Comparison of ENCODE assay signal across 22 mouse cellular contexts in genomic region chr11:61356111-61356510, GRCm38 (mm10). TPM values are rescaled to one million over a fixed set of nuclear protein-coding genes. Genes with fewer than 3 reads are reported as not detected.
"Had no signal": no experiment of that assay in that cellular context is flagged by ENCODE, and none has a peak within 500 bp of the region (broad histone marks: within the 10 kb centered on the region; RNA-seq: fewer than 3 reads in every experiment).

No protein-coding gene starts in this region.

- H3K4me3 ChIP-seq: layer of hippocampus, adult 2 months; liver, embryonic 13.5 days; midbrain, embryonic 12.5 days; midbrain, embryonic 15.5 days; myocyte; neural tube, embryonic 13.5 days; stomach, embryonic 15.5 days had no signal

- H3K9ac ChIP-seq: hindbrain, embryonic 14.5 days; liver, embryonic 13.5 days; midbrain, embryonic 12.5 days; midbrain, embryonic 15.5 days; neural tube, embryonic 13.5 days; stomach, embryonic 15.5 days had no signal

- ATAC-seq: hindbrain, postnatal 0 days; inflammation-experienced regulatory T-cells, adult 6 months; intestine, embryonic 16.5 days; midbrain, embryonic 15.5 days had no signal

- H3K36me3 ChIP-seq: liver, embryonic 13.5 days; midbrain, embryonic 12.5 days; midbrain, embryonic 15.5 days; neural tube, embryonic 13.5 days; stomach, embryonic 15.5 days had no signal

- H3K9me3 ChIP-seq: liver, embryonic 13.5 days; midbrain, embryonic 12.5 days; midbrain, embryonic 15.5 days; neural tube, embryonic 13.5 days; stomach, embryonic 15.5 days had no signal

- H3K4me1 ChIP-seq: liver, embryonic 13.5 days; midbrain, embryonic 15.5 days; neural tube, embryonic 13.5 days; stomach, embryonic 15.5 days had no signal

- H3K27ac ChIP-seq: hindbrain, embryonic 14.5 days; hindbrain, postnatal 0 days; layer of hippocampus, adult 2 months; liver, embryonic 13.5 days; macrophage; midbrain, embryonic 12.5 days; midbrain, embryonic 15.5 days; neural tube, embryonic 13.5 days; stomach, embryonic 15.5 days had no signal

- DNase-seq: layer of hippocampus, adult 9-11 months; liver, embryonic 13.5 days; lung, adult 2 months; right cerebral cortex, postnatal 25 days; spleen, adult 18-20 months; thymus, adult 18-20 months; thymus, postnatal 36 days had no signal

- H3K27me3 ChIP-seq: liver, embryonic 13.5 days; midbrain, embryonic 12.5 days; midbrain, embryonic 15.5 days; neural tube, embryonic 13.5 days; stomach, embryonic 15.5 days had no signal

- H3K4me2 ChIP-seq: hindbrain, embryonic 14.5 days; liver, embryonic 13.5 days; midbrain, embryonic 12.5 days; midbrain, embryonic 15.5 days; neural tube, embryonic 13.5 days; stomach, embryonic 15.5 days had no signal

RNA-seq across cellular contexts. Expression of gene Slc47a2, which starts 13.5 kb away (rescaled TPM):
- total RNA-seq: layer of hippocampus, adult 2 months; layer of hippocampus, postnatal 25 days; megakaryocyte, adult 5-6 weeks; neutrophil, adult 5-6 weeks had no signal
- polyA plus RNA-seq: hindbrain, embryonic 14.5 days; inflammation-experienced regulatory T-cells, adult 6 months; intestine, embryonic 16.5 days; limb, embryonic 11.5 days; macrophage; midbrain, embryonic 12.5 days; midbrain, embryonic 15.5 days; neural tube, embryonic 13.5 days; stomach, embryonic 15.5 days had no signal

RNA-seq across cellular contexts. Expression of gene Slc47a1, which starts 22.0 kb away (rescaled TPM):
- total RNA-seq: megakaryocyte, adult 5-6 weeks; neutrophil, adult 5-6 weeks had no signal
- polyA plus RNA-seq: hindbrain, embryonic 14.5 days; inflammation-experienced regulatory T-cells, adult 6 months; macrophage; midbrain, embryonic 12.5 days; neural tube, embryonic 13.5 days had no signal
